Mouse (Mus musculus): ENCODE measurements at regions not wholly inside any gene's neighbourhood (a gene's known extent, or its start where the extent isn't known, plus 50 kb on each side); places are given as distances from the start of the nearest gene placed in this dataset.

DNA sequence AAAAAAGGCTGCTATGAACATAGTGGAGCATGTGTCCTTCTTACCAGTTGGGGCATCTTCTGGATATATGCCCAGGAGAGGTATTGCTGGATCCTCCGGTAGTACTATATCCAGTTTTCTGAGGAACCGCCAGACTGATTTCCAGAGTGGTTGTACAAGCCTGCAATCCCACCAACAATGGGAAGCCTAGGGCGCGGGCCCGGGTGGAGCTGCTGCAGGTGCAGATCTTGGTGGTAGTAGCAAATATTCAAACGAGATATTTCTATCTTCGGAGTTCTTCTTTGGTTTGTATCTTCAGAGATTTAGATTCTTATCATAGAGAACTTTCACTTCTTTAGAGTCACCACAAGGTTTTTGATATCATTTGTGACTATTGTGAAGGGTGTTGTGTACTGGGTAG is 52.7 kb upstream of the Btbd35f27 start:
- DNase-seq (ENCODE audit: extremely low spot score, low spot score) = peak; percentile 10

All from neural tube, embryonic 10.5 days (tissue).